Mouse (Mus musculus): Measurements from ENCODE around the gene Slco4a1.

- no peak for TF ChIP-seq CTCF (IDR thresholded peaks at IDR 0.05; ENCODE audit: low read depth)
- TF ChIP-seq EP300 (optimal IDR thresholded peaks at IDR 0.05) = no peak
Measured at GRCm38 (mm10) chr2:180495906-180496305, 39.9 kb downstream of the Slco4a1 start.
